Mouse (Mus musculus) megakaryocyte, embryonic 14.5 days (primary cell): ENCODE data around the gene Opcml.

Experiments
- FLI1 ChIP-seq: IDR thresholded peaks from 2 replicates; pipeline ENCODE4 v1.6.1; 2012; ENCODE audit warnings: low read length, inconsistent platforms, mixed read lengths
- GATA1 ChIP-seq: IDR thresholded peaks from 3 replicates; pipeline ENCODE4 v1.6.1; 2012; ENCODE audit warnings: mixed read lengths, low read length, inconsistent platforms, borderline replicate concordance

DNA sequence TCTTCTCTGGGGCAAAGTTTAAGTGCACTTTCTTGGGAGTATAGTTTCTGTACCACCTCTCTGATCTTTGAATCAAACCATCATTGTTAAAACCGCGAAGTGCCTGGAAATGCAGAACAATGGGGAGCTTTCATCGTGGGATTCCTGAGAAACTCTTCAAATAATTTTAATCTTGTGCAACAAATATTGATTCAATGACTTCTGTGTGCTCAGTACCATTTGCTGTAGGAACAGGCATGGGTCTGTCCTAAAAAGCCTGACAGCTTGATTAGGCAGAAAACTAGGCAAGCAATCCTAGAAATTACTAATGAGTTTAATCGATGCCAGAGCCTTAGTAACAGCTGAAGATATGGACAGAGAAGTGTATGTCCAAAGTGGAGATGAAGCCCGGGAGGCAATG is 160.5 kb downstream of the Opcml start:
- no peak for TF ChIP-seq GATA1
- TF ChIP-seq FLI1, result no peak
